Mouse (Mus musculus) embryonic fibroblast, embryonic 13.5 days (primary cell): Measurements from ENCODE around the gene Nkx2-3. TPM values are rescaled to one million over a fixed set of nuclear protein-coding genes. Genes with fewer than 3 reads are reported as not detected.

Source experiments
- H3K27ac ChIP-seq: 2 replicates; pipeline ENCODE4 v1.5.1; 2012; ENCODE audit warnings: low read length, control low read depth, inconsistent platforms; ENCODE audit not compliant: insufficient read depth
- H3K4me1 ChIP-seq: 2 replicates; pipeline ENCODE4 v1.6.1; 2011; ENCODE audit warnings: low read length; ENCODE audit not compliant: control insufficient read depth, insufficient read depth
- H3K4me3 ChIP-seq: 2 replicates; pipeline ENCODE4 v1.5.1; 2011; ENCODE audit warnings: mild to moderate bottlenecking, control low read depth, low read length; ENCODE audit not compliant: insufficient read depth
- CTCF ChIP-seq: IDR thresholded peaks from 2 replicates; pipeline ENCODE4 v1.5.1; 2011; ENCODE audit warnings: mild to moderate bottlenecking, control low read depth, low read length, moderate library complexity, borderline replicate concordance; ENCODE audit not compliant: insufficient read depth
- POLR2A ChIP-seq: IDR thresholded peaks from 2 replicates; pipeline ENCODE4 v1.6.1; 2011; ENCODE audit warnings: low read depth, mild to moderate bottlenecking, control low read depth, low read length, moderate library complexity
- polyA plus RNA-seq: library from polyadenylated mRNA; stranded (reverse); fragments of >200 nt; gene quantifications from 2 replicates; pipeline ENCODE4 v1.2.4, GENCODE M21; 2011; ENCODE audit warnings: low read depth; ENCODE audit not compliant: missing spikeins, insufficient read length

Nkx2-3 gene
- polyA plus RNA-seq, 1 experiment: not detected

GRCm38 (mm10) chr19:43584788-43585187 lies 27.3 kb upstream of the Nkx2-3 start:
- H3K27ac ChIP-seq: no peak overlapping the region
- TF ChIP-seq POLR2A (no peak), CTCF (no peak)
- no peak overlapping the region for H3K4me3 ChIP-seq
- H3K4me1 ChIP-seq: no peaks in the 10 kb centered on the region

DNA sequence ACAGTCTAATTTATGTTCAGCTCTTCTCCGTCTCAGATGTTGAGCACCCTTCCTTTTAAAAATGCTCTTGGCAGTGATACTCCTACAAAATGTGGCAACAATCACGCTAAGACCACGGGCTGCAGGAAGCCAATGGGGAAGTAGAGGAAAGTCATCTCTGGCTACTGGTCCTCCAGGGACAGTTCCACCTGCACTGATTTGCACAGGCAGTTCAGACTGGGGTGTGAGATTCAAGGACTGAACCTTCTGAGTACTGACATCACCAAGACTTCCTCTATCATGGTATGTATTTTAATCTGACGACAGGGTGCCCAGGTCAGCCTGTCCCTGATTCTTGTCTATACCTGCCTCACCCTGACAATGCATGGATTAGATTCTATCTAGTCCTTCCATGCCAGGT lies 20.1 kb upstream of the Nkx2-3 start:
- Histone ChIP-seq H3K27ac (no peak overlapping the region), H3K4me1 (no peaks in the 10 kb centered on the region), H3K4me3 (no peak overlapping the region)
- TF ChIP-seq CTCF (no peak), POLR2A (no peak)

GRCm38 (mm10) chr19:43596981-43597380 lies 15.1 kb upstream of the Nkx2-3 start:
- no peak for TF ChIP-seq POLR2A
- TF ChIP-seq CTCF: no peak
- no peak overlapping the region for H3K27ac ChIP-seq
- H3K4me1 ChIP-seq: no peaks in the 10 kb centered on the region
- no peak overlapping the region for H3K4me3 ChIP-seq

DNA sequence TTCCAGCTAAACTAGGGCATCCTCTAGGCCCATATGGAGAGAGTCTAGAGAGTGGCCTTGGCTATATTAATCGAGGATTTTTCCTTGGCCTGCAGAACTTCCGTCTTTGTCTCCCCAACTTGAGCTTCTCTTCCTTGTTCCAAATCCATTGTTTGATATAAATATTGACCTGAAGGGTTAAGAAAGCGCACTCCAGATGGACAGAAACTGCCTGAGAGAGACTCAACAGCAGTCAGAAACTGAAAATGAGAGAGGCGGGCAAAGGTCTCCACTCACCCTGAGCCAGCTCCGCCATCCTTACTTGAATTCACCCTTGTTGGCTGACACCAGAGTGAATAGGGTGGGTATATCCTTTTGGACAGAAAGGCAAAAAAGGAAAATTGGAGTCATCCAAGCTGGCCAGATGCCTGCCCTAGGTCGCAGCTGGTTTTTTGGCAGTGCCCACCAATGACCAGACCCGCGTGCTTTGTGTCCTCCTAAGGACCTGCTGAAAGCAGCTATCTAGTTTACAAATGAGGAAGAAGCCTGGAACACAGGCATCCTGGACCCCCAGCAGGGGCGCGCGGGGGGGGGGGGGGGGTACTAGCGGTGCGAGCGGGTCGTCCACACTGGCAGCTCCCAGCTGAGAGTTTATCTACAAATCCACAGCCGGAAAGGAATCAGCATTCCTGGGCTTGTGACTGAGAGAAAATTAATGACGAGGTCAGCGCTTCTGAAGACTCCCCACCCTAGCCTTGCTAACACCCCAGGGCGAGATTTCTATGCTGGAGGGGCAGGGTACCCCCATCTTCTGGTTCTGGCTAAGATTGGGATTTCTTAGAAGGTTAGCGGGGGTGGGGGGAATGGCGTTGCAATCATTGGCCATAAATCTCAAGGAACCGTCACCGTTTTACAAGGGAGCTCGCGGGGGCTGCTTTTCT lies 13.1 kb upstream of the Nkx2-3 start:
- Histone ChIP-seq H3K27ac (no peak overlapping the region), H3K4me1 (no peaks in the 10 kb centered on the region), H3K4me3 (no peak overlapping the region)
- TF ChIP-seq CTCF (no peak), POLR2A (no peak)

DNA sequence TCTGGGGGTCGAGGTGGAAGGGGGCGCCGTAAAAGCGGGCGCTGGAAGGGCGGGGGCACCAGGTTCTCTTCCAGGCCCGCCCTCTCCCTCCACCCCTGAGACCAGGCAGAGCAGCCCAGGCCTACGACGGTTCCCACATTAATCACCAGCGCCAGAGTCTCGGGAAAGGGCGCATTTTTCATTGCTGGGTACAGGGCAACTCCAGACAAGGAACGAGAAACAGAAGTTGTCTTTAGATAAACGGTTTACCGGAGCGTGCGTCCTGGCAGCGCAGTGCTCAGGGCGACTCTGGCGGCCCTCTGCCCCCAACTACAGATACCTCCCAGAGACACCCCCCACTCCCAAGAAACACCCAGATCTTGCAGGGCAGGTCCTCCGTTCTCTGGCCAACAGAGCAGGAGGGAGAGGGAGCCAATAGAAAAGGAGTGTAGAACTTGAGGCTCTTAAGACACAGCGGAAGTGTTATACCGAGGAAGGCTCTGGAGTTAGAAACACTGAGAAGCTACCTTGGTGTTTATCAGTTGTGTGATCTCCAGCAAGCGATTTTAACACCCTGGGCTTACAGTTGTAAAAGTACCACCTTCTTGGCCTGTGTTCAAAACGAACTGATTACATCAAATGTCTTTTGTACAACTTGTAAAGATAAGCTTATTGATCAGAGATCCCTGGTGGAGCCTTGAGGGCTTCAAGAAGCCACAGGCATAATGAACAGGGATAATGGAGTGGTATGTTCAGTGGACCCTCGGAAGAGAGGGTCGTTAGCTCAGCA lies 12.2 kb upstream of the Nkx2-3 start:
- Histone ChIP-seq H3K27ac (no peak overlapping the region), H3K4me3 (no peak overlapping the region), H3K4me1 (0 out of 2 replicates have a peak, but pooled peaks cover 2% of the 10 kb centered on the region)
- no peak for TF ChIP-seq CTCF
- no peak for TF ChIP-seq POLR2A

GRCm38 (mm10) chr19:43600545-43601331 lies 11.4 kb upstream of the Nkx2-3 start:
- Histone ChIP-seq H3K4me3 (no peak overlapping the region), H3K27ac (no peak overlapping the region), H3K4me1 (0 out of 2 replicates have a peak, but pooled peaks cover 2% of the 10 kb centered on the region)
- TF ChIP-seq CTCF: no peak
- no peak for TF ChIP-seq POLR2A

GRCm38 (mm10) chr19:43601440-43601839 lies 10.7 kb upstream of the Nkx2-3 start:
- Histone ChIP-seq H3K4me1 (0 out of 2 replicates have a peak, but pooled peaks cover 2% of the 10 kb centered on the region), H3K27ac (no peak overlapping the region), H3K4me3 (no peak overlapping the region)
- TF ChIP-seq POLR2A (no peak), CTCF (no peak)

DNA sequence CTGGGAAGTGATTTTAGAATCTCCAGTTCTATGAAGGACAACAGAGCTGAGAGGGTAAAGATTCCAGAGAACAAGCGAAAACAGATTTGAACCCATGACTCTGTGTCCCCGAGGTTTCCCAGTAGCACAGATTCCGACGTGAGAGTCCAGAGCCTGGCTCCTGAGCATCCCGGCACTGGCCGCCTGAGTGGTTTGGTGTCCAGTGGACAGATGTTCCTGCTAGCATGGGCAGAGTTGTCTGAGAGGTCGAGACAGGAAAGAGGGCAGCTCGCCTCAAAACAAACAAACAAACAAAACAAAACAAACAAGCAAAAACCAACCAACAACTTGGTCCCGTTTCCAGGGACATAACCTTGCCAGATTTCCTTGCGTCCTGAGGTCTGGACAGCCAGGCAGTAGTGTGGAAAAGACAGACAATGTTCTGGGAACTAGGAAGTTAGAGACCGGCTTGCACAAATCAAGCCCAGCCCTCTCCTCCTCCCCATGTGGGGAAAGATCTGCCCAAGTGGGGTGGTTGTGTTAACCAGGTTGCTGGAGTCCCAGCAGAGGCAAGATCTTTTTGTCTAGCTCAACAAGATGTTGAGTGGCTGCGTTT lies 10.0 kb upstream of the Nkx2-3 start:
- Histone ChIP-seq H3K27ac (no peak overlapping the region), H3K4me1 (0 out of 2 replicates have a peak, but pooled peaks cover 2% of the 10 kb centered on the region)
- no peak for TF ChIP-seq POLR2A
- TF ChIP-seq CTCF: no peak

GRCm38 (mm10) chr19:43603521-43603920 lies 8.6 kb upstream of the Nkx2-3 start:
- 0 out of 2 replicates have a peak, but pooled peaks cover 2% of the 10 kb centered on the region for H3K4me1 ChIP-seq
- H3K4me3 ChIP-seq: no peak overlapping the region
- H3K27ac ChIP-seq: no peak overlapping the region
- no peak for TF ChIP-seq POLR2A
- TF ChIP-seq CTCF: no peak

More for the DNA sequence above, 10.0 kb upstream of the Nkx2-3 start:
- H3K4me3 ChIP-seq: no peak overlapping the region
